Mouse (Mus musculus): ENCODE measurements around the gene Plcl1. TPM values are rescaled to one million over a fixed set of nuclear protein-coding genes. Genes with fewer than 3 reads are reported as not detected.
"Not testable (repeated sequence)": the region's sequence is repeated elsewhere in the genome, so short reads cannot be mapped to it uniquely, and the experiment has no call there.

The Plcl1 gene
- total and polyA plus RNA-seq, 3 experiments, result 0.05 TPM; not detected in 2

DNA sequence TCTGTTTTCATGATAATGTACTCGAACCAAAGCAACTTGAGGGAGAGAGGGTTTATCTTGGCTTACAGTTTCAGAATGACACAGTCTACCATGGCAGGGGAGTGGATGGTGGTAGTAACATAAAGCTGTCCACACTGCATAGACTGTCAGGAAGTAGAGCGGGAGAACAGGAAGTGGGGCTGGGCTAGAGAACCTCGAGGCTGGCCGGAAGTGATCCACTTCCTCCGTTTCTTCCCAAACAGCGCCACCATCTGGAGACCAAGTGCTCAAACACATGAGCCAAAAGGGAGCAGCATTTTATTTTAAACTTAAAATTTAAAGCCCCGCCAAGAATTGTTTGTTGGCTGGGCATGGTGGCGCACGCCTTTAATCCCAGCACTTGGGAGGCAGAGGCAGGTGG is 68.0 kb downstream of the Plcl1 start:
- Histone ChIP-seq H3K36me3 (replicated peaks) (no peaks in the 10 kb centered on the region), H3K4me1 (ENCODE audit: insufficient read depth, low read depth, low read length) (no peaks in the 10 kb centered on the region; the same call in 1 of the 2 replicates), H3K27me3 (ENCODE audit: insufficient read depth, low read length) (no peaks in the 10 kb centered on the region), H3K9me3 (replicated peaks) (no peaks in the 10 kb centered on the region), H3K4me3 (ENCODE audit: low read depth, low read length) (no peak overlapping the region)
- no peak for DNase-seq (ENCODE audit: low spot score)
- no peak for ATAC-seq (ENCODE audit: extremely low read depth, insufficient number of reproducible peaks, low FRiP score, poor library complexity, severe bottlenecking)
- TF ChIP-seq CTCF (IDR thresholded peaks at IDR 0.05; ENCODE audit: low read depth, low read length), result no peak
- TF ChIP-seq GATA1 (IDR thresholded peaks at IDR 0.05; ENCODE audit: borderline replicate concordance, low read length), result no peak
- no peak for TF ChIP-seq GATA2 (IDR thresholded peaks at IDR 0.05; ENCODE audit: borderline replicate concordance, low read depth, low read length)
- no peak for TF ChIP-seq POLR2AphosphoS5 (IDR thresholded peaks at IDR 0.05; ENCODE audit: insufficient replicate concordance, low read depth, low read length)
- no peak for TF ChIP-seq TAL1 (conservative IDR thresholded peaks at IDR 0.05; ENCODE audit: low read depth, low read length)

DNA sequence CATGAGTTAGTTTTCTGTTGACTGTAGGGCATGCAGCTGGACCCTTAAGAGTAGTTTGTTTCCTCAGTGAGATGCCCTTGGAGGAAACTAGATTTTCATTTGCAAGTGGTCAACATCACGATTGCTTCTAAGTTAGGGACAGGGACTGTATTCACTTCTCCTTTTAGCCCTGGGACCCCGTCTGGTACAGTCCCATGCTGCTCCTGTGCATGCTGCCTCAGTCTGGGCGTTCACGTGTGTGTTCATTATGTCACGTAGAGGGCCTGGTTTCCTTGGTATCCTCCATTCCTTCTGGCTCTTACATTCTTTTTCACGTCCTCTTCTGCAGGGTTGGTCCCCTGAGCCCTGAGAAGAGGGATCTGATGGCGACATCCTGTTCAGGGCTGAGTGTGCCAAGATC is 69.3 kb downstream of the Plcl1 start:
- DNase-seq (ENCODE audit: low spot score), result no peak
- no peaks in the 10 kb centered on the region for H3K27me3 ChIP-seq (ENCODE audit: insufficient read depth, low read length)
- H3K4me1 ChIP-seq (ENCODE audit: insufficient read depth, low read depth, low read length), result no peaks in the 10 kb centered on the region; the same call in 1 of the 2 replicates
- no peaks in the 10 kb centered on the region for H3K36me3 ChIP-seq (replicated peaks)
- H3K9me3 ChIP-seq (replicated peaks), result no peaks in the 10 kb centered on the region
- H3K4me3 ChIP-seq (ENCODE audit: low read depth, low read length), result no peak overlapping the region
- TF ChIP-seq GATA1 (IDR thresholded peaks at IDR 0.05; ENCODE audit: borderline replicate concordance, low read length) (no peak), POLR2AphosphoS5 (IDR thresholded peaks at IDR 0.05; ENCODE audit: insufficient replicate concordance, low read depth, low read length) (no peak), GATA2 (IDR thresholded peaks at IDR 0.05; ENCODE audit: borderline replicate concordance, low read depth, low read length) (no peak), CTCF (IDR thresholded peaks at IDR 0.05; ENCODE audit: low read depth, low read length) (no peak), TAL1 (conservative IDR thresholded peaks at IDR 0.05; ENCODE audit: low read depth, low read length) (no peak)
- ATAC-seq (ENCODE audit: extremely low read depth, insufficient number of reproducible peaks, low FRiP score, poor library complexity, severe bottlenecking), result no peak

DNA sequence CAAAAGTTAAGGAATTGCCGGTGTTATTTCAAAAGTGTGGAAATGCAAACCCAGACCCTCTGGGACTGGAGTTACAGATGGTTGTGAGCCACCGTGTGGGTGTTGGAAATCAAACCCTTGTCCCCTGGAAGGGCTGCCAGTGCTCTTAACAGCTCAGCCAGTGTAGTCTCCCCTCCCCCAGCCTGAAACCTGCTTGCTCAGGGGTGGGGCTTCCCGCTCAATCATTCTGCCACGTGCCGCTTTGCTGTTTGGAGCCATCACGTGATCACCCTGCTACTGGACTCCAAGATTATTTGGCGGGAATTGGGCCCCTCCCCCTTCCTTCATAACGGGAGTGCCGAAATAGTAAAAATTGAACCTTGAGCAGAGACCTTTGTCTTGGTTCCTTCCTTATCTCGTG is 81.7 kb downstream of the Plcl1 start:
- H3K4me3 ChIP-seq (ENCODE audit: low read depth, low read length); ATAC-seq (ENCODE audit: extremely low read depth, insufficient number of reproducible peaks, low FRiP score, poor library complexity, severe bottlenecking); H3K36me3 ChIP-seq (replicated peaks): not testable (repeated sequence)

DNA sequence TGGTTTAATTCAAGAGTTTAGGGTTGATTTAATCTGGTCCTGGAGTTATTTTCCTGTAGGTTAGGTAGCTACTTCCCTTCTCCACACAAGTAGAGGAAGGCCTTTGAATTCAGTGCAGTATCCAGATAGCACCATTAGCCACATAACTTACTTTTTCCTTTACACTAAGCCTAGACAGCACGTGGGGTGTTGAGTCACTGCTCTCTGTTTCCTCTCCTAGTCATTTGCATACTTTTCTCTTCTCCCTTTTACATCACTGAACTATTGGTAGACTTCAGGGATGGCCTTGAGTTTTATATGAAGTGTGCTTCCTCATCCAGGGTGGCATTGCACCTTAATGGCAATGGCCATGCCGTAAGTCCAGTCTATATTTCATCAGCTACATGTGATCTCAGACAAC is 82.5 kb downstream of the Plcl1 start:
- no peak for TF ChIP-seq GATA2 (IDR thresholded peaks at IDR 0.05; ENCODE audit: borderline replicate concordance, low read depth, low read length)
- no peak for TF ChIP-seq POLR2AphosphoS5 (IDR thresholded peaks at IDR 0.05; ENCODE audit: insufficient replicate concordance, low read depth, low read length)
- TF ChIP-seq TAL1 (conservative IDR thresholded peaks at IDR 0.05; ENCODE audit: low read depth, low read length), result no peak
- TF ChIP-seq GATA1 (IDR thresholded peaks at IDR 0.05; ENCODE audit: borderline replicate concordance, low read length), result no peak
- no peak for TF ChIP-seq CTCF (IDR thresholded peaks at IDR 0.05; ENCODE audit: low read depth, low read length)
- Histone ChIP-seq H3K27me3 (ENCODE audit: insufficient read depth, low read length) (no peaks in the 10 kb centered on the region), H3K9me3 (replicated peaks) (no peaks in the 10 kb centered on the region), H3K4me1 (ENCODE audit: insufficient read depth, low read depth, low read length) (no peaks in the 10 kb centered on the region), H3K36me3 (replicated peaks) (no peaks in the 10 kb centered on the region), H3K4me3 (ENCODE audit: low read depth, low read length) (no peak overlapping the region)
- ATAC-seq (ENCODE audit: extremely low read depth, insufficient number of reproducible peaks, low FRiP score, poor library complexity, severe bottlenecking) (no peak), DNase-seq (ENCODE audit: low spot score) (no peak)

More for the DNA sequence above, 81.7 kb downstream of the Plcl1 start:
- DNase-seq (ENCODE audit: low spot score); H3K27me3 ChIP-seq (ENCODE audit: insufficient read depth, low read length); H3K9me3 ChIP-seq (replicated peaks); H3K4me1 ChIP-seq (ENCODE audit: insufficient read depth, low read depth, low read length): not testable (repeated sequence)

DNA sequence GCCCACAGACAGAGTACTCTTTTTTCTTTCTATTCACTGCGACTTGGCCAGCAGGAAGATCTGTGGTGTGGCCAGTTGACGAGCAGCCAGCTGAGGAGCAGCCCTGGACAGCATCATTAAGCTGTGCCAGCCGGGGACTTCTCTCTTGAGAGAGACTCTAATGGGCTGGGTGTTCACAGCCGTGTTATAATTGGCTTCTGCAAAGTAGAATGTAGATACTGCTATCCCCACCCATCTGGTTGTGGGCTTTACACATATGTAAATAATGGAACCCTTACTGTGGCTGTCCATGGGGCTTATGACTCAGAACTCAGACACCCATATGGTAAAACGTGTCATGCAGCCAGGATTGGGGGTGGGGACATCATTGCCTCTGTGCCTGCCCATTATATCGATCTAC is 83.6 kb downstream of the Plcl1 start:
- Histone ChIP-seq H3K4me3 (ENCODE audit: low read depth, low read length) (no peak overlapping the region), H3K4me1 (ENCODE audit: insufficient read depth, low read depth, low read length) (no peaks in the 10 kb centered on the region), H3K36me3 (replicated peaks) (no peaks in the 10 kb centered on the region), H3K27me3 (ENCODE audit: insufficient read depth, low read length) (no peaks in the 10 kb centered on the region), H3K9me3 (replicated peaks) (no peaks in the 10 kb centered on the region)
- DNase-seq (ENCODE audit: low spot score) (no peak), ATAC-seq (ENCODE audit: extremely low read depth, insufficient number of reproducible peaks, low FRiP score, poor library complexity, severe bottlenecking) (no peak)
- no peak for TF ChIP-seq GATA2 (IDR thresholded peaks at IDR 0.05; ENCODE audit: borderline replicate concordance, low read depth, low read length)
- no peak for TF ChIP-seq TAL1 (conservative IDR thresholded peaks at IDR 0.05; ENCODE audit: low read depth, low read length)
- TF ChIP-seq POLR2AphosphoS5 (IDR thresholded peaks at IDR 0.05; ENCODE audit: insufficient replicate concordance, low read depth, low read length), result no peak
- no peak for TF ChIP-seq CTCF (IDR thresholded peaks at IDR 0.05; ENCODE audit: low read depth, low read length)
- no peak for TF ChIP-seq GATA1 (IDR thresholded peaks at IDR 0.05; ENCODE audit: borderline replicate concordance, low read length)

DNA sequence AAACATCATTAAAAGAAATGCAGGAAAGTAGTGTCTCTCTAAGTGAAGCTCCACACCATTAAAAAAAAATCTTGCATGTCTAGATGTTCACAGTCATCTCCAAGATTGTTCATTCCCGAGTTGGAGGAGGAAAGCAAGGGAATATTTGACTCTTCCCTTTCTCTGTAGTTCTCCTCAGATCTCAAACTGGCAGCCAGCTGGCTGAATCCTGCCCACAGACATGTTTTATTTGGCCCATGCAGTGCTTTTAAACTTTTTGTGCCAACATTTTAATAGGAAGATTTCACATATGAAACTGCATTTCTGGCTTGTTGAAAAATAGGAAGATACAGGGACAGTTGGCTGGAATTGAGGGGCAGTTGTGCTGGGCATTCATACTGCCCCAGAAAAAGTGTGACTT is 94.2 kb downstream of the Plcl1 start:
- DNase-seq (ENCODE audit: low spot score) (no peak), ATAC-seq (ENCODE audit: extremely low read depth, insufficient number of reproducible peaks, low FRiP score, poor library complexity, severe bottlenecking) (no peak)
- Histone ChIP-seq H3K4me1 (ENCODE audit: insufficient read depth, low read depth, low read length) (no peaks in the 10 kb centered on the region), H3K27me3 (ENCODE audit: insufficient read depth, low read length) (no peaks in the 10 kb centered on the region), H3K36me3 (replicated peaks) (no peaks in the 10 kb centered on the region), H3K4me3 (ENCODE audit: low read depth, low read length) (no peak overlapping the region), H3K9me3 (replicated peaks) (no peaks in the 10 kb centered on the region)
- TF ChIP-seq POLR2AphosphoS5 (IDR thresholded peaks at IDR 0.05; ENCODE audit: insufficient replicate concordance, low read depth, low read length) (no peak), TAL1 (conservative IDR thresholded peaks at IDR 0.05; ENCODE audit: low read depth, low read length) (no peak), CTCF (IDR thresholded peaks at IDR 0.05; ENCODE audit: low read depth, low read length) (no peak), GATA2 (IDR thresholded peaks at IDR 0.05; ENCODE audit: borderline replicate concordance, low read depth, low read length) (no peak), GATA1 (IDR thresholded peaks at IDR 0.05; ENCODE audit: borderline replicate concordance, low read length) (no peak)
